29 mouse cellular contexts compared by ENCODE assay signal in genomic region chr3:27408564-27408963, GRCm38 (mm10). TPM values are rescaled to one million over a fixed set of nuclear protein-coding genes. Genes with fewer than 3 reads are reported as not detected.
A peak's percentile ranks its signal among the peaks of the same experiment; 100 is the strongest.
DNase-seq lines count a peak whose midpoint lies in the region; ATAC-seq lines count a peak whose summit lies in the region.
"Had no signal": no experiment of that assay in that cellular context is flagged by ENCODE, and none has a peak within 500 bp of the region (broad histone marks: within the 10 kb centered on the region; RNA-seq: fewer than 3 reads in every experiment).

No protein-coding gene starts in this region.

- no peaks in the 10 kb centered on the region for H3K36me3 ChIP-seq in heart, embryonic 10.5 days
- H3K36me3 ChIP-seq: embryonic facial prominence, embryonic 15.5 days; forebrain, embryonic 10.5 days; heart, embryonic 12.5 days; hindbrain, embryonic 10.5 days; hindbrain, embryonic 15.5 days had no signal

- H3K4me3 ChIP-seq in heart, embryonic 10.5 days = no peak overlapping the region
- H3K4me3 ChIP-seq: embryonic facial prominence, embryonic 15.5 days; erythroblast, embryonic 14.5 days; forebrain, embryonic 10.5 days; heart, adult 2 months; heart, embryonic 12.5 days; hindbrain, embryonic 10.5 days; hindbrain, embryonic 15.5 days had no signal

- no peaks in the 10 kb centered on the region for H3K27me3 ChIP-seq in heart, embryonic 10.5 days (ENCODE audit: insufficient read depth, poor library complexity, severe bottlenecking)
- H3K27me3 ChIP-seq: embryonic facial prominence, embryonic 15.5 days; heart, embryonic 12.5 days; hindbrain, embryonic 15.5 days had no signal

- no peak overlapping the region for H3K27ac ChIP-seq in heart, embryonic 10.5 days
- H3K27ac ChIP-seq: embryonic facial prominence, embryonic 15.5 days; forebrain, embryonic 10.5 days; heart, adult 2 months; hindbrain, embryonic 10.5 days; hindbrain, embryonic 15.5 days had no signal

- peak; percentile 31 for DNase-seq in heart, adult 11 months
- DNase-seq in heart, embryonic 10.5 days (ENCODE audit: low spot score) = no peak
- DNase-seq in retina, postnatal 1 day = peak; percentile 31
- DNase-seq in retina, embryonic 14.5 days (ENCODE audit: low spot score) = no peak
- no peak for DNase-seq in thymus, postnatal 10 days (ENCODE audit: low spot score in 2 of 2)
- DNase-seq: adrenal gland, postnatal 25 days; cerebellum, adult 11 months; cerebellum, adult 8-10 months; cerebellum, postnatal 14 days; embryo, embryonic 11 days; gastrocnemius, postnatal 10 days; heart, adult 2 months had no signal

- H3K4me1 ChIP-seq in heart, embryonic 10.5 days = no peaks in the 10 kb centered on the region
- H3K4me1 ChIP-seq: embryonic facial prominence, embryonic 15.5 days; forebrain, embryonic 10.5 days; hindbrain, embryonic 10.5 days; hindbrain, embryonic 15.5 days had no signal

- 59% methylated on average over 2 of the region's 2 CpGs for WGBS in heart, embryonic 10.5 days

- H3K9me3 ChIP-seq in heart, embryonic 10.5 days = no peaks in the 10 kb centered on the region
- H3K9me3 ChIP-seq: embryonic facial prominence, embryonic 15.5 days; forebrain, embryonic 10.5 days; heart, embryonic 12.5 days; hindbrain, embryonic 10.5 days; hindbrain, embryonic 15.5 days had no signal

- peak; percentile 55 for ATAC-seq in megakaryocyte progenitor cell, adult 5-6 weeks (replicated peaks; ENCODE audit: poor library complexity)
- ATAC-seq: activated CD4-positive, CD25-positive, alpha-beta regulatory T cell, adult 4 months; forebrain, embryonic 16.5 days; inflammation-experienced regulatory T-cells, adult 6 months; Patski had no signal

RNA-seq across cellular contexts. Expression of gene Ghsr, which starts 37.4 kb away (rescaled TPM):
- not detected in 2 replicates for polyA plus RNA-seq in heart, embryonic 10.5 days (2016; fragmentation: Nextera tagmentation; extraction: Ambion mirVana)
- not detected in 2 replicates for total RNA-seq in megakaryocyte progenitor cell, adult 5-6 weeks (2015)
- total RNA-seq in megakaryocyte progenitor cell, adult 5-6 weeks (2017) = not detected in 2 replicates
- total RNA-seq: adrenal gland, adult 18-20 months; adrenal gland, postnatal 25 days; common myeloid progenitor, adult 5-6 weeks; gastrocnemius, postnatal 10 days; gastrocnemius, postnatal 4 days; heart, adult 2 months; heart, postnatal 25 days had no signal
- polyA plus RNA-seq: activated CD4-positive, CD25-positive, alpha-beta regulatory T cell, adult 4 months; embryonic facial prominence, embryonic 11.5 days; embryonic facial prominence, embryonic 15.5 days; forebrain, embryonic 10.5 days; heart, adult 2 months; heart, embryonic 12.5 days; heart, embryonic 16.5 days; inflammation-experienced regulatory T-cells, adult 6 months; Patski had no signal

Comparison
In these comparisons a context has a peak if more than half of its experiments do, and no peak if none do; other contexts are left out.
1. DNase-seq: peak in heart, adult 11 months (single experiment) and retina, postnatal 1 day (single experiment); none in heart, embryonic 10.5 days (single experiment), retina, embryonic 14.5 days (single experiment) and thymus, postnatal 10 days (0 of 2).